Mouse (Mus musculus) testis, adult 2 months (tissue): Measurements from ENCODE around the gene Ankrd1.

Source experiments
- CTCF ChIP-seq: fragments of 200-500 bp; IDR thresholded peaks from 2 replicates; pipeline ENCODE4 v1.5.1; 2012; ENCODE audit warnings: low read depth, mild to moderate bottlenecking, inconsistent platforms, low read length, moderate library complexity; ENCODE audit not compliant: control insufficient read depth, insufficient read depth, insufficient replicate concordance
- POLR2A ChIP-seq: fragments of 200-500 bp; IDR thresholded peaks from 2 replicates; pipeline ENCODE4 v1.6.1; 2012; ENCODE audit warnings: low read depth, mild to moderate bottlenecking, inconsistent platforms, low read length, moderate library complexity; ENCODE audit not compliant: control insufficient read depth

GRCm38 (mm10) chr19:36166401-36167160 lies 46.7 kb upstream of the Ankrd1 start:
- TF ChIP-seq CTCF (no peak), POLR2A (no peak)
